Mouse (Mus musculus): Measurements from ENCODE around the gene Eppin. TPM values are rescaled to one million over a fixed set of nuclear protein-coding genes. Genes with fewer than 3 reads are reported as not detected.

The Eppin gene
- polyA plus RNA-seq, 1 experiment from 2014 or later = not detected

Other genes with a start within 250 kb of the Eppin start
- gene Slpi, start 204.5 kb downstream of the Eppin start, polyA plus RNA-seq (2015; fragmentation: Nextera tagmentation; extraction: Ambion mirVana) = 4.3 TPM in 2 replicates
- gene Rbpjl, start 190.5 kb downstream of the Eppin start, polyA plus RNA-seq (2015; fragmentation: Nextera tagmentation; extraction: Ambion mirVana) = 1.2 and 1.3 TPM in 2 replicates
- 108 and 113 TPM in 2 replicates for gene Matn4, start 188.4 kb downstream of the Eppin start, polyA plus RNA-seq (2015; fragmentation: Nextera tagmentation; extraction: Ambion mirVana)
- gene Sdc4, start 149.7 kb downstream of the Eppin start, polyA plus RNA-seq (2015; fragmentation: Nextera tagmentation; extraction: Ambion mirVana) = 107 and 110 TPM in 2 replicates
- gene Sys1, start 136.6 kb downstream of the Eppin start, polyA plus RNA-seq (2015; fragmentation: Nextera tagmentation; extraction: Ambion mirVana) = 54.5 and 61.2 TPM in 2 replicates
- gene Gm20458, start 132.6 kb downstream of the Eppin start, polyA plus RNA-seq (2015; fragmentation: Nextera tagmentation; extraction: Ambion mirVana) = 11.0 and 12.2 TPM in 2 replicates
- not detected in 2 replicates for gene Trp53tg5, start 119.9 kb downstream of the Eppin start, polyA plus RNA-seq (2015; fragmentation: Nextera tagmentation; extraction: Ambion mirVana)
- gene Dbndd2, start 107.5 kb downstream of the Eppin start, polyA plus RNA-seq (2015; fragmentation: Nextera tagmentation; extraction: Ambion mirVana) = 6.3 and 6.9 TPM in 2 replicates
- 65.0 and 67.5 TPM in 2 replicates for gene Pigt, start 96.1 kb downstream of the Eppin start, polyA plus RNA-seq (2015; fragmentation: Nextera tagmentation; extraction: Ambion mirVana)
- gene Wfdc2, start 31.2 kb downstream of the Eppin start, polyA plus RNA-seq (2015; fragmentation: Nextera tagmentation; extraction: Ambion mirVana) = 18.3 and 31.2 TPM in 2 replicates
- not detected in 2 replicates for gene Spint3, start 20.1 kb downstream of the Eppin start, polyA plus RNA-seq (2015; fragmentation: Nextera tagmentation; extraction: Ambion mirVana)
- gene Wfdc6a, start 8.1 kb downstream of the Eppin start, polyA plus RNA-seq (2015; fragmentation: Nextera tagmentation; extraction: Ambion mirVana) = 0.19 TPM in 1 of 2 replicates, not detected in the other
- not detected in 2 replicates for gene Wfdc6b, start 19.9 kb upstream of the Eppin start, polyA plus RNA-seq (2015; fragmentation: Nextera tagmentation; extraction: Ambion mirVana)
- gene Wfdc8, start 20.0 kb upstream of the Eppin start, polyA plus RNA-seq (2015; fragmentation: Nextera tagmentation; extraction: Ambion mirVana) = not detected in 2 replicates
- gene Wfdc16, start 45.2 kb upstream of the Eppin start, polyA plus RNA-seq (2015; fragmentation: Nextera tagmentation; extraction: Ambion mirVana) = not detected in 2 replicates
- not detected in 2 replicates for gene Wfdc10, start 62.5 kb upstream of the Eppin start, polyA plus RNA-seq (2015; fragmentation: Nextera tagmentation; extraction: Ambion mirVana)
- gene Wfdc9, start 63.0 kb upstream of the Eppin start, polyA plus RNA-seq (2015; fragmentation: Nextera tagmentation; extraction: Ambion mirVana) = not detected in 2 replicates
- gene Wfdc11, start 80.5 kb upstream of the Eppin start, polyA plus RNA-seq (2015; fragmentation: Nextera tagmentation; extraction: Ambion mirVana) = not detected in 2 replicates
- gene Wfdc13, start 91.5 kb upstream of the Eppin start, polyA plus RNA-seq (2015; fragmentation: Nextera tagmentation; extraction: Ambion mirVana) = 0.18 TPM in 1 of 2 replicates, not detected in the other
- gene Spint4, start 104.9 kb upstream of the Eppin start, polyA plus RNA-seq (2015; fragmentation: Nextera tagmentation; extraction: Ambion mirVana) = not detected in 2 replicates
- not detected in 2 replicates for gene Spint5, start 121.7 kb upstream of the Eppin start, polyA plus RNA-seq (2015; fragmentation: Nextera tagmentation; extraction: Ambion mirVana)
- gene Wfdc3, start 152.3 kb upstream of the Eppin start, polyA plus RNA-seq (2015; fragmentation: Nextera tagmentation; extraction: Ambion mirVana) = 0.41 and 0.50 TPM in 2 replicates
- gene Dnttip1, start 152.4 kb upstream of the Eppin start, polyA plus RNA-seq (2015; fragmentation: Nextera tagmentation; extraction: Ambion mirVana) = 61.0 and 63.9 TPM in 2 replicates
- 293 and 311 TPM in 2 replicates for gene Ube2c, start 176.3 kb upstream of the Eppin start, polyA plus RNA-seq (2015; fragmentation: Nextera tagmentation; extraction: Ambion mirVana)
- 350 and 1,119 TPM in 2 replicates for gene Tnnc2, start 186.4 kb upstream of the Eppin start, polyA plus RNA-seq (2015; fragmentation: Nextera tagmentation; extraction: Ambion mirVana)
- gene Snx21, start 192.2 kb upstream of the Eppin start, polyA plus RNA-seq (2015; fragmentation: Nextera tagmentation; extraction: Ambion mirVana) = 33.8 and 40.5 TPM in 2 replicates
- 16.8 and 20.7 TPM in 2 replicates for gene Acot8, start 211.3 kb upstream of the Eppin start, polyA plus RNA-seq (2015; fragmentation: Nextera tagmentation; extraction: Ambion mirVana)
- gene Zswim3, start 211.5 kb upstream of the Eppin start, polyA plus RNA-seq (2015; fragmentation: Nextera tagmentation; extraction: Ambion mirVana) = 7.5 and 7.9 TPM in 2 replicates
- 19.4 and 20.1 TPM in 2 replicates for gene Zswim1, start 229.1 kb upstream of the Eppin start, polyA plus RNA-seq (2015; fragmentation: Nextera tagmentation; extraction: Ambion mirVana)
- not detected in 2 replicates for gene Spata25, start 234.9 kb upstream of the Eppin start, polyA plus RNA-seq (2015; fragmentation: Nextera tagmentation; extraction: Ambion mirVana)
- 178 and 187 TPM in 2 replicates for gene Ctsa, start 239.3 kb upstream of the Eppin start, polyA plus RNA-seq (2015; fragmentation: Nextera tagmentation; extraction: Ambion mirVana)
- gene Neurl2, start 239.9 kb upstream of the Eppin start, polyA plus RNA-seq (2015; fragmentation: Nextera tagmentation; extraction: Ambion mirVana) = 5.8 and 9.3 TPM in 2 replicates

Measured in limb, embryonic 15.5 days (tissue).